Mouse (Mus musculus) liver, postnatal 0 days (tissue): ENCODE measurements at regions not wholly inside any gene's neighbourhood (a gene's known extent, or its start where the extent isn't known, plus 50 kb on each side); places are given as distances from the start of the nearest gene placed in this dataset.
"Not testable (repeated sequence)": the region's sequence is repeated elsewhere in the genome, so short reads cannot be mapped to it uniquely, and the experiment has no call there.

Source experiments
- ATAC-seq: fragments of 200-750 bp; cut with Nextera tagmentation; 2 replicates; pipeline ENCODE4 v1.8.0; 2017; ENCODE audit warnings: mild to moderate bottlenecking, moderate library complexity
- DNase-seq: peaks from one replicate; pipeline ENCODE4 v3.0.0-alpha.2; 2016
- H3K27ac ChIP-seq: fragments of 300-500 bp; sonication (generic); 2 replicates; pipeline ENCODE4 v1.5.1; 2014; ENCODE audit warnings: antibody characterized with exemption, moderate library complexity, mild to moderate bottlenecking, low read depth
- H3K27me3 ChIP-seq: fragments of 300-500 bp; sonication (generic); 2 replicates; pipeline ENCODE4 v1.6.1; 2014; ENCODE audit warnings: low read length, control low read depth, mixed read lengths; ENCODE audit not compliant: insufficient read depth
- H3K36me3 ChIP-seq: fragments of 300-500 bp; sonication (generic); replicated peaks from 2 replicates; pipeline ENCODE4 v1.6.1; 2014; ENCODE audit warnings: mild to moderate bottlenecking, control low read depth, low read length, moderate library complexity, mixed read lengths; ENCODE audit not compliant: insufficient read depth
- H3K4me1 ChIP-seq: fragments of 300-500 bp; sonication (generic); 2 replicates; pipeline ENCODE4 v1.6.1; 2014; ENCODE audit warnings: antibody characterized with exemption, mild to moderate bottlenecking, control low read depth; ENCODE audit not compliant: insufficient read depth
- H3K4me2 ChIP-seq: fragments of 300-500 bp; sonication (generic); 2 replicates; pipeline ENCODE4 v1.6.1; 2014; ENCODE audit warnings: low read depth, mild to moderate bottlenecking, low read length, moderate library complexity, mixed read lengths
- H3K4me3 ChIP-seq: fragments of 300-500 bp; sonication (generic); 2 replicates; pipeline ENCODE4 v1.5.1; 2014; ENCODE audit warnings: low read depth, low read length
- H3K9ac ChIP-seq: fragments of 300-500 bp; sonication (generic); replicated peaks from 2 replicates; pipeline ENCODE4 v1.6.1; 2014; ENCODE audit warnings: mild to moderate bottlenecking, moderate library complexity
- H3K9me3 ChIP-seq: fragments of 300-500 bp; sonication (generic); 2 replicates; pipeline ENCODE4 v1.6.1; 2016; ENCODE audit warnings: mild to moderate bottlenecking, control low read depth, low read length, mixed read lengths
- CTCF ChIP-seq: sonication (generic); IDR thresholded peaks from 2 replicates; pipeline ENCODE4 v1.5.1; 2016; ENCODE audit warnings: antibody characterized with exemption, low read depth
- EP300 ChIP-seq: IDR thresholded peaks from 2 replicates; pipeline ENCODE4 v1.6.1; 2016; ENCODE audit warnings: antibody characterized with exemption, low read depth, mild to moderate bottlenecking
- WGBS: fragments of 180-500 bp; shearing (Covaris S2); extraction: QIAGEN DNeasy Blood & Tissue Kit; methylation state at CpG from one replicate; pipeline ENCODE4 v1.1.7; 2014; ENCODE audit not compliant: insufficient replicate concordance; 5-methylcytosine and 5-hydroxymethylcytosine counted together

DNA sequence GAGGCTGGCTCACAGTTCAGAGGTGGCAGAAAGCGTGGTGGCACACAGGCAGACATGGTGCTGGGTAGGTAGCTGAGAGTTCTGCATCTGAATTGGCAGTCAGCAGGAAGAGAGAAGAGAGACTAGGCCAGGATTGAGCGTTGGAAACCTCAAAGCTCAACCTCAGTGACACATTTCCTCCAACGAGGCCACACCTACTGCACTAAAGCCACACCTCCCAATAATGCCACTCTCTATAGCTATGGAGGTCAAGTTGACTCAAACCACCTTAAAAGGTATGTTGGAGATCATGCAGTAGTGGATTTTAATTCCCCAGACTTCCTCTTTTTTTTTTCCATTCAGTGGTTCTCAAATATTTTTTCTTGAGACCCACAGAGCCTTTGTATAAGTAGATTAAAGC lies 57.1 kb downstream of the Ccdc54 start:
- DNase-seq (no peak), ATAC-seq (no peak)
- Histone ChIP-seq H3K9ac (no peak overlapping the region), H3K4me3 (no peak overlapping the region), H3K4me1 (peaks cover 8% of the 10 kb centered on the region; the same call in 1 of the 2 replicates), H3K36me3 (no peaks in the 10 kb centered on the region), H3K27ac (no peak overlapping the region), H3K4me2 (no peak overlapping the region), H3K27me3 (peaks cover 3% of the 10 kb centered on the region; the same call in 1 of the 2 replicates), H3K9me3 (no peaks in the 10 kb centered on the region)
- TF ChIP-seq CTCF (no peak), EP300 (no peak)
- 44% methylated on average over 3 of the region's 3 CpGs for WGBS

DNA sequence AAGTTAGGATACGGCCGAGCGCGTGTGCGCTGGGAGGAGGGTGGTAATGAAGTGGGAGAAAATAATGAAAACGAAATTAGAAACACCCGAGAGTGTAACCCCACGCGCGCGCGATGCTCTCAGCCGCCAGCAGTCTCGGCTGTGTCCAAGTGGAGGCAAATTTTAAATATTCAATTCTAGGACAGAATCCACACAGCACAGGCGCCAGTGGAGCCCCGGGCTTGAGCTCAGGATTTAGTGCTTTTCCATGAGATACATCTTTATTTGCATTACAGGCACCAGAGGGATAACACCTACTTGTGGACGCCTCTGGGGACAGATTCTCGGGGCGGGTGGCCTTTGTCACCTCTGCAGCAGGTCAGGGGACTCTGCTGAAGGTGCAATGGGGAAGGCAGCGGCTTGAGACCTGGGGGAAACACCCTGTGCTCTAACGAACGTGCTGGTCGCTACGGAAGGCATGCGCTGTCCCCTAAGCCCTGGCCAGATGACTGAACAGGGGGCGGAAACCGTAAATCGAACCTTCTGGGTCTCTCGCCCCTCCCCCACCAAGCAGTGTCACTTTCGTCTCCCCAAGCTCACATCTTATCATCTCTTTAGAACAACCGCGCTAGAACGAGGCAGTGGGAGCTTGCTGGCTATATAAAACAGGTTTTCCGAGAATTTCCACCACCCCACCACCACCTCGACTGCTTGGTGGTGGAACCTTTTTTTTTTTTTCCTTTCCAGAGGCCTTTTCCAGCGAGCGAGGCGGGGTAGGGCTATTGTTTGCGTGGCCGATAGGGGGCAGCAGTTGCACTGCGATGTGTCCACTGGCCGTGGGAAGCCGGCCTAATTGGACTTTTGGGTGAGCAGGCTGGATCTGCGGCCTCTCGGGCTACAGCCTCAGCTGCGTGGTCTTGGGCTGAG lies 61.2 kb downstream of the Ccdc54 start:
- ATAC-seq: peak; percentile 38
- Histone ChIP-seq H3K4me2 (peak overlapping the region; percentile 94), H3K9ac (peak overlapping the region; percentile 66), H3K27me3 (peaks cover 10% of the 10 kb centered on the region; the same call in 1 of the 2 replicates), H3K9me3 (no peaks in the 10 kb centered on the region), H3K4me3 (peak overlapping the region; percentile 65), H3K36me3 (no peaks in the 10 kb centered on the region), H3K27ac (peak overlapping the region; percentile 77), H3K4me1 (peaks cover 8% of the 10 kb centered on the region; the same call in 1 of the 2 replicates)
- 0% methylated on average over 46 of the region's 46 CpGs for WGBS
- DNase-seq: peak; percentile 86
- TF ChIP-seq EP300: no peak
- peak; percentile 88 for TF ChIP-seq CTCF

DNA sequence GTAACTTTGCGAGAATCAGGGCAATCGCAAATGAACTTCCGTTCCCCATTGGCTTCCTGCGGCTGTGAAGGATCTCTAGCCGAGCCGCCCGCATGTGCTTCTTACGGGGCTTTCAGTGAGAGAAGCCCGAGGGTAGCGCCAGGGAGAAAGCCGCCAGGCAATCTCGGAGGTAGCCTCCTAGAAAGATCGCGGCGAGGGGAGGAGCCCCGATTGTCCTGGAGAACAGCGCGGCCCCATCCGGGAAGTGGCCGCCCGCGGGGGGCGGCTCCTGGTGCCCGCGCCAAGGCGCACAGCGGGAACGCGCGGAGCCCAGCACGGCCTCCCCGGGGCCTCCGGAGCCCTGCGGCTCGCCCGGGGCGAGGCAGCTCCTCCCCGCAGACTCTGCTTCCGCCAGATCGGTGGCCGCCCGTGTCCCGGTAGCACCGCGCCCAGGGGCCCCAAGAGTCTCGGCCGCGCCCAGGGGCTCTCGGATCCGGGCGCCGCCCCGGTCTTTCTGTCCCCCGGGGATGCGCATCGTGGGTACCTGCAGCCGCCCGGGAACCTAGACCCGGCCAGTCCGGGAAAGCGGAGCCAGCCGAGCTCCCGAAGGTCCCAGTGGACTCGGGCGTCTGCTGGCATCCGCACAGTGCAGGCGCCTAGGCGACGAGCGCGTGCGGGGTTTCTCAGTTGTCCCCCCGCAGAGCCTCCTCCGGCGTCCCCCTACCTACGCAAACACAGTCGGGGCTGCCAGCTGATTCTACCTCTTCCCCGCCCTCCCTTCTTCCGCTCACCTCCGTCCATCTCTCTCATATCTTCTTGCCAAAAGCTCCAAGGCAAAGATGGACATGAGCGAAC lies 62.1 kb downstream of the Ccdc54 start:
- H3K9ac ChIP-seq: peak overlapping the region; percentile 66
- H3K4me1 ChIP-seq: peaks cover 8% of the 10 kb centered on the region; the same call in 1 of the 2 replicates
- DNase-seq (peak; percentile 65), ATAC-seq (peak; percentile 85)
- H3K4me2 ChIP-seq: peak overlapping the region; percentile 94
- TF ChIP-seq EP300: no peak
- TF ChIP-seq CTCF: no peak
- WGBS: 1% methylated on average over 70 of the region's 81 CpGs
- no peaks in the 10 kb centered on the region for H3K36me3 ChIP-seq
- H3K27me3 ChIP-seq: peaks cover 10% of the 10 kb centered on the region; the same call in 1 of the 2 replicates
- peak overlapping the region; percentile 65 for H3K4me3 ChIP-seq
- H3K9me3 ChIP-seq: no peaks in the 10 kb centered on the region
- H3K27ac ChIP-seq: peak overlapping the region; percentile 77

GRCm38 (mm10) chr16:50528355-50528676 lies 62.6 kb downstream of the Ccdc54 start:
- Histone ChIP-seq H3K36me3 (no peaks in the 10 kb centered on the region), H3K4me3 (peak overlapping the region; percentile 65), H3K27me3 (peaks cover 10% of the 10 kb centered on the region; the same call in 1 of the 2 replicates), H3K4me1 (peaks cover 8% of the 10 kb centered on the region; the same call in 1 of the 2 replicates), H3K27ac (peak overlapping the region; percentile 77), H3K4me2 (peak overlapping the region; percentile 94), H3K9me3 (no peaks in the 10 kb centered on the region), H3K9ac (peak overlapping the region; percentile 66)
- 1% methylated on average over 9 of the region's 9 CpGs for WGBS
- no peak for TF ChIP-seq EP300
- TF ChIP-seq CTCF: no peak
- DNase-seq (no peak), ATAC-seq (peak; percentile 62)

DNA sequence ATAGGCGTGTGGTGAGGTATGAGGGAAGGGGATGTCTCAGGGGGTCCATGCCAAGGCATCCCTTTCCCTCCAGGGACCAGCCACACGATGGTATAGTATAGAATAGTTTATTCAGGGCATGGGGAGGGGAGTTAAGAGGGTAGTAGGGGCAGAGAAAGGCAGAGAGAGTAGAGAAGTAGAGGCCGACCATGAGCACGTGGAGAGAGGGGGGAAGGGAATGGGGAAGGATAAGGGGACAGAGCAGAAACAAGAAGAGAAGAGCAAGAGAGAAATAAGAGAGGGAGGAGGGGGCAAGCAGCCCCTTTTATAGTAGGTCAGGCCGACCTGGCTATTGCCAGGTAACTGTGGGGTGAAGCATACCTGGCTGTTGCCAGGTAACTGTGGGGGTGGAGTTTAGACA lies 64.0 kb downstream of the Ccdc54 start:
- not testable (repeated sequence) for H3K4me3 ChIP-seq, H3K4me1 ChIP-seq, H3K9ac ChIP-seq, H3K9me3 ChIP-seq, H3K4me2 ChIP-seq, H3K27ac ChIP-seq, H3K36me3 ChIP-seq, DNase-seq, ATAC-seq
- H3K27me3 ChIP-seq: peaks cover 10% of the 10 kb centered on the region; the same call in 1 of the 2 replicates
- 65% methylated on average over 5 of the region's 5 CpGs for WGBS

DNA sequence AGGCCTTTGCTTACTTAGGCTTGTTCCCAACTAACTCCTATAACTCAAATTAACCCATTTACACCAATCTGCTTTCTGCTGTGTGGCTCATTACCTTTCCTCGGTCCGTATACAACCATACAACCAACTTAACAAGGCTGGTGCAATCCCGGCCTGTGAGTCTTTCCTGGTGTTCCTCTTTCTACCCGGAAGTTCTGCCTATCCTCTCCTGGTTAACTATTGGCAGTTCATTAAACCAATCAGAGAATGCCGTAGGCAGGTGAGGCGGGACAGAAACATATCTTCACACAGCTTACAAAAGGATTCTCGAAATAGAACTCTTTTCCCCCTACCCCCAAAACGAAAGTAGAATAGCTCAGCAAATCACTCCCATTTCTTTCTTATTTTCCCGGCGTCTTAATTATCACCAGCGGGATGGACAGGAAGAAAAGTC lies 65.0 kb downstream of the Ccdc54 start:
- Histone ChIP-seq H3K9me3 (no peaks in the 10 kb centered on the region), H3K4me2 (no peak overlapping the region), H3K9ac (no peak overlapping the region), H3K36me3 (no peaks in the 10 kb centered on the region), H3K27ac (no peak overlapping the region), H3K27me3 (peaks cover 10% of the 10 kb centered on the region; the same call in 1 of the 2 replicates), H3K4me1 (peaks cover 8% of the 10 kb centered on the region; the same call in 1 of the 2 replicates), H3K4me3 (no peak overlapping the region)
- 81% methylated on average over 11 of the region's 11 CpGs for WGBS
- no peak for ATAC-seq
- no peak for TF ChIP-seq CTCF
- TF ChIP-seq EP300: no peak
- DNase-seq: no peak
